Mouse (Mus musculus) liver, postnatal 0 days (tissue): ENCODE measurements at regions not wholly inside any gene's neighbourhood (a gene's known extent, or its start where the extent isn't known, plus 50 kb on each side); places are given as distances from the start of the nearest gene placed in this dataset.

Source experiments
- ATAC-seq: fragments of 200-750 bp; cut with Nextera tagmentation; 2 replicates; pipeline ENCODE4 v1.8.0; 2017; ENCODE audit warnings: mild to moderate bottlenecking, moderate library complexity
- DNase-seq: peaks from one replicate; pipeline ENCODE4 v3.0.0-alpha.2; 2016
- H3K27ac ChIP-seq: fragments of 300-500 bp; sonication (generic); 2 replicates; pipeline ENCODE4 v1.5.1; 2014; ENCODE audit warnings: antibody characterized with exemption, moderate library complexity, mild to moderate bottlenecking, low read depth
- H3K27me3 ChIP-seq: fragments of 300-500 bp; sonication (generic); 2 replicates; pipeline ENCODE4 v1.6.1; 2014; ENCODE audit warnings: low read length, control low read depth, mixed read lengths; ENCODE audit not compliant: insufficient read depth
- H3K36me3 ChIP-seq: fragments of 300-500 bp; sonication (generic); replicated peaks from 2 replicates; pipeline ENCODE4 v1.6.1; 2014; ENCODE audit warnings: mild to moderate bottlenecking, control low read depth, low read length, moderate library complexity, mixed read lengths; ENCODE audit not compliant: insufficient read depth
- H3K4me1 ChIP-seq: fragments of 300-500 bp; sonication (generic); 2 replicates; pipeline ENCODE4 v1.6.1; 2014; ENCODE audit warnings: antibody characterized with exemption, mild to moderate bottlenecking, control low read depth; ENCODE audit not compliant: insufficient read depth
- H3K4me2 ChIP-seq: fragments of 300-500 bp; sonication (generic); 2 replicates; pipeline ENCODE4 v1.6.1; 2014; ENCODE audit warnings: low read depth, mild to moderate bottlenecking, low read length, moderate library complexity, mixed read lengths
- H3K4me3 ChIP-seq: fragments of 300-500 bp; sonication (generic); 2 replicates; pipeline ENCODE4 v1.5.1; 2014; ENCODE audit warnings: low read depth, low read length
- H3K9ac ChIP-seq: fragments of 300-500 bp; sonication (generic); replicated peaks from 2 replicates; pipeline ENCODE4 v1.6.1; 2014; ENCODE audit warnings: mild to moderate bottlenecking, moderate library complexity
- H3K9me3 ChIP-seq: fragments of 300-500 bp; sonication (generic); 2 replicates; pipeline ENCODE4 v1.6.1; 2016; ENCODE audit warnings: mild to moderate bottlenecking, control low read depth, low read length, mixed read lengths
- CTCF ChIP-seq: sonication (generic); IDR thresholded peaks from 2 replicates; pipeline ENCODE4 v1.5.1; 2016; ENCODE audit warnings: antibody characterized with exemption, low read depth
- EP300 ChIP-seq: IDR thresholded peaks from 2 replicates; pipeline ENCODE4 v1.6.1; 2016; ENCODE audit warnings: antibody characterized with exemption, low read depth, mild to moderate bottlenecking
- WGBS: fragments of 180-500 bp; shearing (Covaris S2); extraction: QIAGEN DNeasy Blood & Tissue Kit; methylation state at CpG from one replicate; pipeline ENCODE4 v1.1.7; 2014; ENCODE audit not compliant: insufficient replicate concordance; 5-methylcytosine and 5-hydroxymethylcytosine counted together

DNA sequence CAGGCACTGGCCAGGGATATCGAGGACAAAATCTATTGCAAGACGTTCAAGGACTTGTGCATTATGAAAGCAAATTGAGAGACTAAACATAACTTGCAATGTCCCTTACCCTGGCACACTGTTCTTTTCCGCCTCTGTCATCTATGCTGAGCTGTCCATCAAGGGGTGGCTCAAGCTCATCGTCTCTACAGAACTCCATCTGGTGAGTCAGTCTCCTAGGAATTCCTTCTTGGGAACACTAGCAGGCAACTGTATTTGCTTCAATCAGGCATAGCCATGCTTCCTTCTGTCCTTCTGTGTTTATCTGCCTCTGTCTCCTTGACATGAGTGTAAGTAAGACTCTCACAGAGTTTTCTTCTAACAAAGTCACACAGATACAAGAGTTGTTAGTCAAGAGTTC is 154.0 kb upstream of the Gpc6 start:
- no peak for DNase-seq
- TF ChIP-seq EP300 = no peak
- TF ChIP-seq CTCF = no peak
- H3K27me3 ChIP-seq = no peaks in the 10 kb centered on the region

DNA sequence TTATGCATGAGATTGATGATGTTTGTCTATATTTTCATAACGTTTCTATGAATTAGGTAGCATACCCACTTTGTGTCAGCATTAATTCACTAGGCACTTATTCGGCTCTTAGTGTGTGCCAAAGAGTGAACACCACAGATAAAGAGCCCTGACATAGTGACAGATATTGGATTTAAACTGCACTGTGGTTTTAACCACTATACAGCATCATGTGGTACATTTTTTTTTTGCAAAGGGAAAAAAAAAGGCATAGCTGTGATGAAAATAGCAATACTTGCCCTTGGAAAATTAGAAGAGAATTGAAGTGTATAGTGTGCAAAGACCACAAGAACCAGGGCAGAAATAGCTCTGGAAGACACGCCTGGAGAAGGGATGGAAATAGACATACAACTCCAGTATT is 153.4 kb upstream of the Gpc6 start:
- no peak for ATAC-seq
- H3K27me3 ChIP-seq = no peaks in the 10 kb centered on the region
- no peaks in the 10 kb centered on the region for H3K4me1 ChIP-seq
- WGBS = 71% methylated on average over 3 of the region's 3 CpGs
- H3K4me2 ChIP-seq = no peak overlapping the region
- H3K27ac ChIP-seq = no peak overlapping the region
- TF ChIP-seq CTCF = no peak
- no peak for TF ChIP-seq EP300
- no peak overlapping the region for H3K9ac ChIP-seq
- no peaks in the 10 kb centered on the region for H3K9me3 ChIP-seq
- no peak overlapping the region for H3K4me3 ChIP-seq
- no peak for DNase-seq
- H3K36me3 ChIP-seq = no peaks in the 10 kb centered on the region

More for the DNA sequence above, 154.0 kb upstream of the Gpc6 start:
- WGBS = 71% methylated on average over 4 of the region's 4 CpGs
- Histone ChIP-seq H3K27ac (no peak overlapping the region), H3K36me3 (no peaks in the 10 kb centered on the region), H3K9ac (no peak overlapping the region), H3K4me1 (no peaks in the 10 kb centered on the region), H3K9me3 (no peaks in the 10 kb centered on the region), H3K4me3 (no peak overlapping the region), H3K4me2 (no peak overlapping the region)
- ATAC-seq = no peak

DNA sequence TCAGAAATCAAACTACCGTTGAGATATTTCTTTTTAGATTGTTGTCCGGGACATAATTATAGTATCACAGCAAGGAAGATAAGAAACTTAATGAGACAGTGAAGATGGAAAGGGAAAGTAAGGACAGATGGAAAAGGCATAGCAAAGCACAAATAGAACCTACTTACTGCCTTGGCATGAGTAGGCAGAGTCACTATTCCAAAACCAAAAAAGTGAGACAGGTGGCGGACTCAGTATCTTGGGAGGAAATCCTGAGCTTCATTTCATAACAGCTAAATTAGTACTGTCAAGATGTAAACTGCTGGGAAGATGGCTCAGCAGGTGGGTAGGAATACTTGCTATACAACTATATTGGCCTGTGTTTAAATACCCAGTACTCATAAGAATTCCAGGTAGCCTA is 145.5 kb upstream of the Gpc6 start:
- ATAC-seq (no peak), DNase-seq (no peak)
- Histone ChIP-seq H3K9ac (no peak overlapping the region), H3K27me3 (no peaks in the 10 kb centered on the region), H3K4me2 (no peak overlapping the region), H3K36me3 (no peaks in the 10 kb centered on the region), H3K27ac (no peak overlapping the region), H3K4me3 (no peak overlapping the region), H3K4me1 (no peaks in the 10 kb centered on the region), H3K9me3 (no peaks in the 10 kb centered on the region)
- 81% methylated on average over 3 of the region's 3 CpGs for WGBS
- no peak for TF ChIP-seq EP300
- TF ChIP-seq CTCF = no peak

DNA sequence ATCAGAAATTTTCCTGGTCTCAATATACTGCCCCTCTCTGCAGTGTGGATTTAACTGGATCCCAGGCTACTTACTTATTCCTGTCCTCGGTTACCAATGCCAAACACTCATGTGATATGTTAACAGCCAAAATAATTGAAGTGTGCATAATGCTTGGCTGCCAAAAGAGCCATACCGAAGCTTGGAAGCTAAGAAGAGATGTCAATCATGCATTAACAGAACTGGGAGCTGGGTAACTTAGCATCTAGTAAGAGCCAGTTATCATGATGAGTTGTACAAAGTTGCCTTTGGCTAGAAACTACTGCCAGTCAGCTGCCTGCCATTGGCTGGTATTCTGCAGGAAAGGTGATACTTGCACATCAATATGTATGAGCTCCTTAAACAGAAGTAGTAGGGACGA is 141.3 kb upstream of the Gpc6 start:
- 61% methylated on average over 3 of the region's 3 CpGs for WGBS

DNA sequence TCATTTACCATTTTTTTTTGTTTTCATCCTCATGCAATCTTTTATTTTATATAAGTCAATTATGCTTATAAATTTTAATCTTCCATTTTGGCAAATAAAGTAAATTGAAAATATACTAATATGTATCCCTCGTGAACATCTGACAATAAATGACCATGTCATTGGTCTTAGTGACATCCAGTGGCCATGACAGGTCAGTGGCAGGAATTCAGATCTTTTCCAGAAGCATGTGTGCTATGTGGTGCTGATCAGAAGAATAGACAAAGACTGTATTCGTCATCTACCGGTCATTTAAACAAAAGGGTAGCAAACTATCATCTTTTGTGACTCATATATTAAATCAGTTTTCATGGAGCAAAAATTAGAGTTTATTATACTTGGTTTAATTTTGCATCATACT is 118.6 kb upstream of the Gpc6 start:
- no peaks in the 10 kb centered on the region for H3K9me3 ChIP-seq
- H3K9ac ChIP-seq = no peak overlapping the region
- WGBS = 73% methylated on average over 3 of the region's 3 CpGs
- peak; percentile 29; the same call in 1 of the 2 replicates for TF ChIP-seq CTCF
- no peak for TF ChIP-seq EP300
- ATAC-seq (no peak), DNase-seq (no peak)
- no peaks in the 10 kb centered on the region for H3K36me3 ChIP-seq
- H3K27ac ChIP-seq = no peak overlapping the region
- H3K4me1 ChIP-seq = no peaks in the 10 kb centered on the region
- no peak overlapping the region for H3K4me3 ChIP-seq
- no peaks in the 10 kb centered on the region for H3K27me3 ChIP-seq
- no peak overlapping the region for H3K4me2 ChIP-seq

More for the DNA sequence above, 141.3 kb upstream of the Gpc6 start:
- Histone ChIP-seq H3K4me2 (no peak overlapping the region), H3K36me3 (no peaks in the 10 kb centered on the region), H3K9me3 (no peaks in the 10 kb centered on the region), H3K4me1 (no peaks in the 10 kb centered on the region), H3K27me3 (no peaks in the 10 kb centered on the region), H3K4me3 (no peak overlapping the region), H3K9ac (no peak overlapping the region), H3K27ac (no peak overlapping the region)
- DNase-seq (no peak), ATAC-seq (no peak)
- no peak for TF ChIP-seq CTCF

DNA sequence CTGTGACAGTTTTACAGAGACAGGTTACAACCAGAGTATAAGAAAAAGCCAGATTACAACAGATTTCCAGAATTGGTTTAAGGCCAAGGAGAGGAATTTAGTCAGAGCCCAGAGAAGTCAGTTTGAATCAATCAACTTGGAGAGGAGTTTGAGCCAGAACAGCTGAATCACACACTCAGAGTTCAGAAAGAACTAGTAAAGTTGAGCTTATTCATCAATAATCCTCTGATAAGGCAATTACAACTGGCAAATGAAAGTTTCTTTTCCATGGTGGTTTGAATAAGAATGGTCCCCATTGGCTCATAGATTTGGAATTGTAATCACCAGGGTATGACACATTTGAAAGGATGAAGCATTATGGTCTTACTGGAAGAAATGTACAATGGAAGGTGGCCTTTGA is 116.5 kb upstream of the Gpc6 start:
- TF ChIP-seq EP300 (no peak), CTCF (no peak)
- Histone ChIP-seq H3K27me3 (no peaks in the 10 kb centered on the region), H3K4me2 (no peak overlapping the region), H3K4me3 (no peak overlapping the region), H3K36me3 (no peaks in the 10 kb centered on the region), H3K4me1 (no peaks in the 10 kb centered on the region), H3K27ac (no peak overlapping the region), H3K9ac (no peak overlapping the region), H3K9me3 (no peaks in the 10 kb centered on the region)
- ATAC-seq (no peak), DNase-seq (no peak)

DNA sequence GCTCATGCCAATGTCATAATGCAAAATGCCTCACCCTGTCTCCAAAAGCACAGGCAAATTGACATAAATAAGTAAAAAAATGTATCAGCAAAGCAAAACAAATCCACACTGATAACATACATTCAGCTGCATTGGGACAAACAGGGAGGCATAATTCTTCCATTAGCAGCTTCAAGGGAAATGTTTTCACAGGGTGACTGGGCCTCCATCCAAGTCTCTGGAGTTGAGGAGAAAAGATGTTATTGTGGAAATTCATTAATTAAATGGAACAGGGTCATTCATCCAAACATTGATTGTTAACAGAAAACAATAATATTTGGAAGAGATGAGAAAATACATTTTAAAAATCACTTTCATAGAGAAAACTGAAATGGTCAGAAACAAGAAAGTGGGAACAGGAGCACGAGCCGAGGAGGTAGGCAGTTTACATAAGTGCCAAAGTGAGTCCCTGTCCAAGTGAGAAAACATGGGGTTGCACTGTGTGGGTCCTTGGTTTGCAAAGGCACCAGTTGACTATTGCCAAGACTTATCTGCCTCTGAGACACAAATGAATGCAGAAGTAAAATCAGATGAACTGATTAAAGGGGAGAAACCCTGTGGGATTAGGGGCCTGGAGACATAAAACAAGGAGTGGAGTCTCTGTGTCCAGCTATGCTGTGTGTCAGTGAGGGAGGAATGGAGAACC is 114.3 kb upstream of the Gpc6 start:
- Histone ChIP-seq H3K36me3 (no peaks in the 10 kb centered on the region), H3K4me1 (no peaks in the 10 kb centered on the region), H3K9ac (no peak overlapping the region), H3K27ac (no peak overlapping the region), H3K4me2 (no peak overlapping the region), H3K4me3 (no peak overlapping the region), H3K27me3 (no peaks in the 10 kb centered on the region), H3K9me3 (no peaks in the 10 kb centered on the region)
- 74% methylated on average over 2 of the region's 2 CpGs for WGBS
- TF ChIP-seq EP300 (no peak), CTCF (no peak)
- ATAC-seq (no peak), DNase-seq (no peak)
